Mouse (Mus musculus): ENCODE results near the gene Arid5a. TPM values are rescaled to one million over a fixed set of nuclear protein-coding genes. Genes with fewer than 3 reads are reported as not detected.

The Arid5a gene
- polyA plus RNA-seq, 1 experiment: 11.3 TPM

GRCm38 (mm10) chr1:36352351-36352750 is 44.8 kb downstream of the Arid5a start:
- TF ChIP-seq POLR2A (IDR thresholded peaks at IDR 0.05; ENCODE audit: extremely low read depth, insufficient read depth, low read length) (no peak), CTCF (IDR thresholded peaks at IDR 0.05; ENCODE audit: extremely low read depth, insufficient read depth, low read length) (no peak)
- no peak overlapping the region for H3K4me3 ChIP-seq (ENCODE audit: insufficient read depth, low read length)
- no peak overlapping the region for H3K27ac ChIP-seq (ENCODE audit: insufficient read depth, low read length)
- peaks cover 2% of the 10 kb centered on the region for H3K4me1 ChIP-seq (ENCODE audit: control insufficient read depth, insufficient read depth, low read length)

GRCm38 (mm10) chr1:36356955-36357695 is 49.6 kb downstream of the Arid5a start:
- H3K4me3 ChIP-seq (ENCODE audit: insufficient read depth, low read length): no peak overlapping the region
- TF ChIP-seq CTCF (IDR thresholded peaks at IDR 0.05; ENCODE audit: extremely low read depth, insufficient read depth, low read length) (no peak), POLR2A (IDR thresholded peaks at IDR 0.05; ENCODE audit: extremely low read depth, insufficient read depth, low read length) (no peak)
- H3K27ac ChIP-seq (ENCODE audit: insufficient read depth, low read length): no peak overlapping the region
- H3K4me1 ChIP-seq (ENCODE audit: control insufficient read depth, insufficient read depth, low read length): peaks cover 5% of the 10 kb centered on the region

- Histone ChIP-seq H3K4me3 (ENCODE audit: insufficient read depth, low read length) (peak overlapping the region; percentile 61), H3K27ac (ENCODE audit: insufficient read depth, low read length) (no peak overlapping the region), H3K4me1 (ENCODE audit: control insufficient read depth, insufficient read depth, low read length) (peaks cover 7% of the 10 kb centered on the region; the same call in 1 of the 2 replicates)
- TF ChIP-seq CTCF (IDR thresholded peaks at IDR 0.05; ENCODE audit: extremely low read depth, insufficient read depth, low read length): no peak
- no peak for TF ChIP-seq POLR2A (IDR thresholded peaks at IDR 0.05; ENCODE audit: extremely low read depth, insufficient read depth, low read length)
Observed at GRCm38 (mm10) chr1:36367698-36368097, 60.2 kb downstream of the Arid5a start.

GRCm38 (mm10) chr1:36368112-36368968 is 60.8 kb downstream of the Arid5a start:
- peaks cover 7% of the 10 kb centered on the region; the same call in 1 of the 2 replicates for H3K4me1 ChIP-seq (ENCODE audit: control insufficient read depth, insufficient read depth, low read length)
- peak overlapping the region; percentile 61 for H3K4me3 ChIP-seq (ENCODE audit: insufficient read depth, low read length)
- H3K27ac ChIP-seq (ENCODE audit: insufficient read depth, low read length): 0 out of 2 replicates have a peak overlapping the region, but pooled peaks have one; percentile 33
- TF ChIP-seq POLR2A (IDR thresholded peaks at IDR 0.05; ENCODE audit: extremely low read depth, insufficient read depth, low read length): no peak
- no peak for TF ChIP-seq CTCF (IDR thresholded peaks at IDR 0.05; ENCODE audit: extremely low read depth, insufficient read depth, low read length)

GRCm38 (mm10) chr1:36368969-36369645 is 61.6 kb downstream of the Arid5a start, which contains the start of gene Kansl3:
Gene Kansl3 (minus strand): TSS chr1:36369181.
- Histone ChIP-seq H3K4me3 (ENCODE audit: insufficient read depth, low read length) (peak within 1 kb of the TSS; percentile 61), H3K4me1 (ENCODE audit: control insufficient read depth, insufficient read depth, low read length) (peaks cover 7% of the 10 kb centered on the region; the same call in 1 of the 2 replicates), H3K27ac (ENCODE audit: insufficient read depth, low read length) (0 out of 2 replicates have a peak within 1 kb of the TSS, but pooled peaks have one; percentile 33)
- TF ChIP-seq CTCF (IDR thresholded peaks at IDR 0.05; ENCODE audit: extremely low read depth, insufficient read depth, low read length): no peak
- peak; percentile 77; the same call in 1 of the 2 replicates for TF ChIP-seq POLR2A (IDR thresholded peaks at IDR 0.05; ENCODE audit: extremely low read depth, insufficient read depth, low read length)

- no peak for TF ChIP-seq POLR2A (IDR thresholded peaks at IDR 0.05; ENCODE audit: extremely low read depth, insufficient read depth, low read length)
- peaks cover 5% of the 10 kb centered on the region; the same call in 1 of the 2 replicates for H3K4me1 ChIP-seq (ENCODE audit: control insufficient read depth, insufficient read depth, low read length)
- no peak overlapping the region for H3K4me3 ChIP-seq (ENCODE audit: insufficient read depth, low read length)
- no peak overlapping the region for H3K27ac ChIP-seq (ENCODE audit: insufficient read depth, low read length)
Observed at GRCm38 (mm10) chr1:36370918-36371317, 63.4 kb downstream of the Arid5a start.

GRCm38 (mm10) chr1:36371934-36372845 is 64.7 kb downstream of the Arid5a start, which contains the start of gene Fer1l5:
Gene Fer1l5 (plus strand): TSS chr1:36372291.
- TF ChIP-seq CTCF (IDR thresholded peaks at IDR 0.05; ENCODE audit: extremely low read depth, insufficient read depth, low read length) (no peak), POLR2A (IDR thresholded peaks at IDR 0.05; ENCODE audit: extremely low read depth, insufficient read depth, low read length) (no peak)
- Histone ChIP-seq H3K4me3 (ENCODE audit: insufficient read depth, low read length) (no peak within 1 kb of the TSS), H3K27ac (ENCODE audit: insufficient read depth, low read length) (no peak within 1 kb of the TSS), H3K4me1 (ENCODE audit: control insufficient read depth, insufficient read depth, low read length) (peaks cover 5% of the 10 kb centered on the region; the same call in 1 of the 2 replicates)

Other genes starting within 250 kb of the Arid5a start
- 53.2 and 53.6 TPM in 2 replicates for gene Hs6st1, start 239.3 kb upstream of the Arid5a start, polyA plus RNA-seq (2012; rRNA removed)
- 25.1 TPM in 2 replicates for gene Uggt1, start 63.0 kb upstream of the Arid5a start, polyA plus RNA-seq (2012; rRNA removed)
- gene Neurl3, start 33.1 kb upstream of the Arid5a start, polyA plus RNA-seq (2012; rRNA removed): 0.94 and 1.1 TPM in 2 replicates
- gene Kansl3, start 61.4 kb downstream of the Arid5a start, polyA plus RNA-seq (2012; rRNA removed): 63.6 and 65.8 TPM in 2 replicates
- gene Fer1l5, start 64.6 kb downstream of the Arid5a start, polyA plus RNA-seq (2012; rRNA removed): 0.02 TPM in 1 of 2 replicates, not detected in the other
- gene Lman2l, start 137.5 kb downstream of the Arid5a start, polyA plus RNA-seq (2012; rRNA removed): 33.0 and 33.3 TPM in 2 replicates
- gene Cnnm4, start 163.9 kb downstream of the Arid5a start, polyA plus RNA-seq (2012; rRNA removed): 6.5 and 7.0 TPM in 2 replicates
- 26.0 and 26.6 TPM in 2 replicates for gene Cnnm3, start 204.1 kb downstream of the Arid5a start, polyA plus RNA-seq (2012; rRNA removed)
- 9.3 and 10.4 TPM in 2 replicates for gene Ankrd23, start 229.2 kb downstream of the Arid5a start, polyA plus RNA-seq (2012; rRNA removed)
- 0.04 and 0.06 TPM in 2 replicates for gene Gm42417, start 231.7 kb downstream of the Arid5a start, polyA plus RNA-seq (2012; rRNA removed)
- 19.2 and 20.0 TPM in 2 replicates for gene Ankrd39, start 239.7 kb downstream of the Arid5a start, polyA plus RNA-seq (2012; rRNA removed)

Measured in cortical plate, adult 2 months (tissue).